Mouse (Mus musculus): ENCODE measurements around the gene Ccdc124. TPM values are rescaled to one million over a fixed set of nuclear protein-coding genes. Genes with fewer than 3 reads are reported as not detected.

Ccdc124 gene
- polyA plus RNA-seq, 1 experiment from 2014 or later: 165 TPM

- Histone ChIP-seq H3K9me3 (ENCODE audit: control insufficient read depth, low read length) (no peaks in the 10 kb centered on the region), H3K27me3 (ENCODE audit: control insufficient read depth, insufficient read depth, low read length) (peaks cover 7% of the 10 kb centered on the region), H3K36me3 (ENCODE audit: control insufficient read depth, insufficient read depth, low read length) (no peaks in the 10 kb centered on the region), H3K4me1 (replicated peaks; ENCODE audit: control insufficient read depth, insufficient read depth, low read length) (peaks cover 25% of the 10 kb centered on the region), H3K4me3 (ENCODE audit: low read depth, low read length) (peak within 1 kb of the TSS; percentile 54), H3K9ac (ENCODE audit: low read length) (peak within 1 kb of the TSS; percentile 79), H3K4me2 (ENCODE audit: low read depth, low read length, severe bottlenecking) (peak within 1 kb of the TSS; percentile 97), H3K27ac (ENCODE audit: low read depth, low read length) (peak within 1 kb of the TSS; percentile 96)
- under 1% methylated on average over 55 of the region's 55 CpGs for WGBS
- DNase-seq (ENCODE audit: low spot score) (peak; percentile 80), ATAC-seq (replicated peaks; ENCODE audit: low FRiP score) (no peak)
Observed at GRCm38 (mm10) chr8:70862824-70863641, 10.7 kb downstream of the Ccdc124 start, which contains the start of gene Kcnn1. Kcnn1 (minus strand) TSS chr8:70863258.

GRCm38 (mm10) chr8:70857516-70857915 lies 16.2 kb downstream of the Ccdc124 start:
- no peak overlapping the region for H3K27ac ChIP-seq (ENCODE audit: low read depth, low read length)
- H3K4me3 ChIP-seq (ENCODE audit: low read depth, low read length): no peak overlapping the region
- no peaks in the 10 kb centered on the region for H3K36me3 ChIP-seq (ENCODE audit: control insufficient read depth, insufficient read depth, low read length)
- no peaks in the 10 kb centered on the region for H3K9me3 ChIP-seq (ENCODE audit: control insufficient read depth, low read length)
- ATAC-seq (replicated peaks; ENCODE audit: low FRiP score) (no peak), DNase-seq (ENCODE audit: low spot score) (no peak)
- peaks cover 13% of the 10 kb centered on the region for H3K4me1 ChIP-seq (replicated peaks; ENCODE audit: control insufficient read depth, insufficient read depth, low read length)
- peaks cover 2% of the 10 kb centered on the region; the same call in 1 of the 2 replicates for H3K27me3 ChIP-seq (ENCODE audit: control insufficient read depth, insufficient read depth, low read length)
- no peak overlapping the region for H3K4me2 ChIP-seq (ENCODE audit: low read depth, low read length, severe bottlenecking)
- no peak overlapping the region; the same call in 1 of the 2 replicates for H3K9ac ChIP-seq (ENCODE audit: low read length)
- 7% methylated on average over 4 of the region's 4 CpGs for whole genome bisulfite sequencing

- Histone ChIP-seq H3K27me3 (ENCODE audit: control insufficient read depth, insufficient read depth, low read length) (no peaks in the 10 kb centered on the region; the same call in 1 of the 2 replicates), H3K36me3 (ENCODE audit: control insufficient read depth, insufficient read depth, low read length) (no peaks in the 10 kb centered on the region), H3K27ac (ENCODE audit: low read depth, low read length) (no peak overlapping the region), H3K4me3 (ENCODE audit: low read depth, low read length) (peak overlapping the region; percentile 39), H3K9me3 (ENCODE audit: control insufficient read depth, low read length) (no peaks in the 10 kb centered on the region), H3K9ac (ENCODE audit: low read length) (peak overlapping the region; percentile 52), H3K4me2 (ENCODE audit: low read depth, low read length, severe bottlenecking) (peak overlapping the region; percentile 90), H3K4me1 (replicated peaks; ENCODE audit: control insufficient read depth, insufficient read depth, low read length) (peaks cover 11% of the 10 kb centered on the region)
- ATAC-seq (replicated peaks; ENCODE audit: low FRiP score) (peak; percentile 82), DNase-seq (ENCODE audit: low spot score) (peak; percentile 85)
- 9% methylated on average over 33 of the region's 33 CpGs for WGBS
Observed at GRCm38 (mm10) chr8:70856541-70857197, 17.1 kb downstream of the Ccdc124 start.

GRCm38 (mm10) chr8:70856028-70856427 lies 17.7 kb downstream of the Ccdc124 start:
- Histone ChIP-seq H3K4me1 (replicated peaks; ENCODE audit: control insufficient read depth, insufficient read depth, low read length) (peaks cover 11% of the 10 kb centered on the region), H3K9me3 (ENCODE audit: control insufficient read depth, low read length) (no peaks in the 10 kb centered on the region), H3K4me2 (ENCODE audit: low read depth, low read length, severe bottlenecking) (0 out of 2 replicates have a peak overlapping the region, but pooled peaks have one; percentile 90), H3K36me3 (ENCODE audit: control insufficient read depth, insufficient read depth, low read length) (no peaks in the 10 kb centered on the region), H3K27me3 (ENCODE audit: control insufficient read depth, insufficient read depth, low read length) (no peaks in the 10 kb centered on the region; the same call in 1 of the 2 replicates), H3K4me3 (ENCODE audit: low read depth, low read length) (no peak overlapping the region), H3K9ac (ENCODE audit: low read length) (no peak overlapping the region), H3K27ac (ENCODE audit: low read depth, low read length) (no peak overlapping the region)
- DNase-seq (ENCODE audit: low spot score) (no peak), ATAC-seq (replicated peaks; ENCODE audit: low FRiP score) (no peak)
- 60% methylated on average over 5 of the region's 5 CpGs for WGBS

GRCm38 (mm10) chr8:70853863-70854262 lies 19.9 kb downstream of the Ccdc124 start:
- H3K4me2 ChIP-seq (ENCODE audit: low read depth, low read length, severe bottlenecking): no peak overlapping the region
- H3K4me1 ChIP-seq (replicated peaks; ENCODE audit: control insufficient read depth, insufficient read depth, low read length): peaks cover 11% of the 10 kb centered on the region
- DNase-seq (ENCODE audit: low spot score): no peak
- no peak overlapping the region for H3K9ac ChIP-seq (ENCODE audit: low read length)
- no peaks in the 10 kb centered on the region for H3K9me3 ChIP-seq (ENCODE audit: control insufficient read depth, low read length)
- no peak for ATAC-seq (replicated peaks; ENCODE audit: low FRiP score)
- no peak overlapping the region for H3K4me3 ChIP-seq (ENCODE audit: low read depth, low read length)
- H3K27ac ChIP-seq (ENCODE audit: low read depth, low read length): no peak overlapping the region
- WGBS: 93% methylated on average over 2 of the region's 2 CpGs
- H3K36me3 ChIP-seq (ENCODE audit: control insufficient read depth, insufficient read depth, low read length): no peaks in the 10 kb centered on the region
- no peaks in the 10 kb centered on the region; the same call in 1 of the 2 replicates for H3K27me3 ChIP-seq (ENCODE audit: control insufficient read depth, insufficient read depth, low read length)

GRCm38 (mm10) chr8:70852595-70853231 lies 21.0 kb downstream of the Ccdc124 start:
- WGBS: 89% methylated on average over 41 of the region's 41 CpGs

GRCm38 (mm10) chr8:70851837-70852236 lies 21.9 kb downstream of the Ccdc124 start:
- Histone ChIP-seq H3K4me2 (ENCODE audit: low read depth, low read length, severe bottlenecking) (no peak overlapping the region), H3K9me3 (ENCODE audit: control insufficient read depth, low read length) (no peaks in the 10 kb centered on the region), H3K36me3 (ENCODE audit: control insufficient read depth, insufficient read depth, low read length) (no peaks in the 10 kb centered on the region), H3K9ac (ENCODE audit: low read length) (peak overlapping the region; percentile 23; the same call in 1 of the 2 replicates), H3K4me3 (ENCODE audit: low read depth, low read length) (no peak overlapping the region), H3K27me3 (ENCODE audit: control insufficient read depth, insufficient read depth, low read length) (no peaks in the 10 kb centered on the region; the same call in 1 of the 2 replicates), H3K4me1 (replicated peaks; ENCODE audit: control insufficient read depth, insufficient read depth, low read length) (0 out of 2 replicates have a peak, but pooled peaks cover 4% of the 10 kb centered on the region), H3K27ac (ENCODE audit: low read depth, low read length) (no peak overlapping the region)
- DNase-seq (ENCODE audit: low spot score) (no peak), ATAC-seq (replicated peaks; ENCODE audit: low FRiP score) (no peak)
- 60% methylated on average over 6 of the region's 6 CpGs for WGBS

More at GRCm38 (mm10) chr8:70852595-70853231, 21.0 kb downstream of the Ccdc124 start:
- no peak overlapping the region for H3K4me2 ChIP-seq (ENCODE audit: low read depth, low read length, severe bottlenecking)
- H3K4me3 ChIP-seq (ENCODE audit: low read depth, low read length): no peak overlapping the region
- H3K9ac ChIP-seq (ENCODE audit: low read length): no peak overlapping the region
- no peak overlapping the region for H3K27ac ChIP-seq (ENCODE audit: low read depth, low read length)
- H3K27me3 ChIP-seq (ENCODE audit: control insufficient read depth, insufficient read depth, low read length): no peaks in the 10 kb centered on the region; the same call in 1 of the 2 replicates
- H3K4me1 ChIP-seq (replicated peaks; ENCODE audit: control insufficient read depth, insufficient read depth, low read length): peaks cover 8% of the 10 kb centered on the region; the same call in 1 of the 2 replicates
- no peaks in the 10 kb centered on the region for H3K36me3 ChIP-seq (ENCODE audit: control insufficient read depth, insufficient read depth, low read length)
- DNase-seq (ENCODE audit: low spot score) (no peak), ATAC-seq (replicated peaks; ENCODE audit: low FRiP score) (no peak)
- H3K9me3 ChIP-seq (ENCODE audit: control insufficient read depth, low read length): no peaks in the 10 kb centered on the region

- no peak for ATAC-seq (replicated peaks; ENCODE audit: low FRiP score)
- WGBS: 85% methylated on average over 4 of the region's 4 CpGs
- no peak for DNase-seq (ENCODE audit: low spot score)
- H3K9me3 ChIP-seq (ENCODE audit: control insufficient read depth, low read length): no peaks in the 10 kb centered on the region
- H3K36me3 ChIP-seq (ENCODE audit: control insufficient read depth, insufficient read depth, low read length): no peaks in the 10 kb centered on the region
- H3K4me2 ChIP-seq (ENCODE audit: low read depth, low read length, severe bottlenecking): no peak overlapping the region
- H3K27ac ChIP-seq (ENCODE audit: low read depth, low read length): no peak overlapping the region
- H3K4me1 ChIP-seq (replicated peaks; ENCODE audit: control insufficient read depth, insufficient read depth, low read length): no peaks in the 10 kb centered on the region
- no peaks in the 10 kb centered on the region; the same call in 1 of the 2 replicates for H3K27me3 ChIP-seq (ENCODE audit: control insufficient read depth, insufficient read depth, low read length)
- no peak overlapping the region for H3K9ac ChIP-seq (ENCODE audit: low read length)
- no peak overlapping the region for H3K4me3 ChIP-seq (ENCODE audit: low read depth, low read length)
Observed at GRCm38 (mm10) chr8:70850947-70851346, 22.8 kb downstream of the Ccdc124 start.
